Mouse (Mus musculus): Measurements from ENCODE around the gene Sugct.

GRCm38 (mm10) chr13:17102372-17102771 is 593.0 kb downstream of the Sugct start:
- no peak for TF ChIP-seq CTCF (IDR thresholded peaks at IDR 0.05; ENCODE audit: low read depth, low read length)
- TF ChIP-seq POLR2A (IDR thresholded peaks at IDR 0.05; ENCODE audit: extremely low read depth, insufficient read depth, low read length), result no peak
